Mouse (Mus musculus): ENCODE measurements around the gene Mettl17. TPM values are rescaled to one million over a fixed set of nuclear protein-coding genes. Genes with fewer than 3 reads are reported as not detected.

Mettl17 gene
- total RNA-seq, 2 experiments from 2014 or later, result 29.8 to 44.0 TPM

- DNase-seq (ENCODE audit: low spot score in 2 of 2), result no peak
Measured at GRCm38 (mm10) chr14:51896019-51896418, 11.4 kb downstream of the Mettl17 start.

GRCm38 (mm10) chr14:51896539-51897170, 12.0 kb downstream of the Mettl17 start:
- DNase-seq (ENCODE audit: low spot score in 2 of 2), result no peak

DNA sequence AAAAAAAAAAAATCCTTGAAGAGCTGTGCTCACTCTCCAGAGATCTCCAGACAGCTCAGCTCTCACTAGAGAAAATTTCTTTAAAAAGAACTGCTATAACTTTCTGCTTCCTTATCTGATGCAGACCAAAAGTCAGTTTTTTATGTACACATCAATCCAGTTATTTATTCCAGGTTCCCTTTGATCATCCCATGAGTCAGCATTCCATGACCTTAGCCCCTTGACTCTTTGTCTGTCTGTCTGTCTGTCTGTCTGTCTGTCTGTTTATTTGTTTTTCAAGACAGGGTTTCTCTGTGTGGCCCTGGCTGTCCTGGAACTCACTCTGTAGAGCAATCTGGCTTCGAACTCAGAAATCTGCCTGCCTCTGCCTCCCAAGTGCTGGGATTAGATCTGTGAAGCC, 14.7 kb downstream of the Mettl17 start:
- no peak for DNase-seq (ENCODE audit: low spot score in 2 of 2)

DNA sequence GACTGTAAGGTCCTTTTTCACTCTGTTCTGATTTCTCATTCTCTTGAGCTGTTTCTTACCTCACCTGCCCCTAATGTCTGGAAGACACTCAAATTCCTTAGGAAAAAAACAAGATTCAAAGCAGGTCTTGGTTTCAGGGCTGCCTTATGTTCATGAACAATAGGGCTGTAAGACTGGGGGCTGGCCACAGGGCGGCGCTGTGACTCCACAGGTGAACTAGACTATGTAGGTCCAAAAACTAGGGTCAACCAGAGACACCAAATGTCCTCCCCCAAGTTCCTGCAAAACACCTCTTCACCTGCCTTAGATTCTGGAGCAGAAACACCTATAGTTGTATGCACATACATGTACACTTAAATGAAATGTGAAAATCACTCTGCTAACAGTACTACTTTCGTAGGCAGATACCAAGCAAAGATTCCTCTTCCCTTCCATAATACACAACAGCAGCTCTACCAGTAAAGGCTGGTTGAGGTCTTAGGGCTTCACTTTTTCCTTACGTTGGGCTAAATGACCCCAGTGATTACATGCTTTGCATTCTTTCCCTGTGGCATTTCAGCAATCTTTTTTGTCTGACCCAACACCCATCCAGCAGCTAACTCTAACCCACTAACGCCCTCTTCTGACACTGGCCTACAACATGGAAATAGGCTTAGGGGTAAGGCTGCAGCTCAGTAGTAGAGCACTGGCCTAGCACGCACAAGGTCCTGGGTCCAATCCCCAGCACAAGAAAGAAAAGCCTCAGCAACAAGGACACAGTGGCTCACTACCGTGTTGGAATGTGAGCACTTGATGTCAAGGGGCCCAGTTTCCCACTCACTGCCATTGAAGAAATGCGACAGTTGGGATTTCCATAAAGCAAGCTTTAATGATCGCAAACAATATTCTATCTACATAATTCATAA, 18.4 kb downstream of the Mettl17 start:
- DNase-seq (ENCODE audit: low spot score in 2 of 2), result peak; percentile 81 to 88

DNA sequence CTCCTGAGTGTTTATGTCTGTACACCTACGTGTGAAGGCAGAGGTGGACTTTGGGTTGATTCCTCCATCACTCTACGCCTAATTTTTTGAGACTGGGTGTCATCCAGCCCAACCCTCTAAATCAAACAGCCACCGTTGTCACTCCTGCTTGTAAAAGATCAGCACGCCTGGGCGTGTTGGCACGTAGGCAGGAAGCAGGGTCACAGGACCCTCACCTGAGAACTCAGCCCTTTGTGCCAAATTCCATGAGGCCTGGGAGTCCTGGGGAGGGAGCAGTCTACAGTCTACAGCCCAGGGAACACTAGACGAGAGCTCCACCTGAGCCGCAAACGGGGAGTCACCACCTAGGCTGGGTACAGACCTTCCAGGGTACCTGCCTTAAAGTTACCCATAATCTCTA, 19.1 kb downstream of the Mettl17 start:
- DNase-seq (ENCODE audit: low spot score in 2 of 2), result no peak

GRCm38 (mm10) chr14:51904706-51905105, 20.1 kb downstream of the Mettl17 start:
- no peak for DNase-seq (ENCODE audit: low spot score in 2 of 2)

GRCm38 (mm10) chr14:51906102-51906501, 21.5 kb downstream of the Mettl17 start:
- DNase-seq (ENCODE audit: low spot score in 2 of 2), result no peak

GRCm38 (mm10) chr14:51911301-51911700, 26.7 kb downstream of the Mettl17 start:
- no peak for DNase-seq (ENCODE audit: low spot score in 2 of 2)

DNA sequence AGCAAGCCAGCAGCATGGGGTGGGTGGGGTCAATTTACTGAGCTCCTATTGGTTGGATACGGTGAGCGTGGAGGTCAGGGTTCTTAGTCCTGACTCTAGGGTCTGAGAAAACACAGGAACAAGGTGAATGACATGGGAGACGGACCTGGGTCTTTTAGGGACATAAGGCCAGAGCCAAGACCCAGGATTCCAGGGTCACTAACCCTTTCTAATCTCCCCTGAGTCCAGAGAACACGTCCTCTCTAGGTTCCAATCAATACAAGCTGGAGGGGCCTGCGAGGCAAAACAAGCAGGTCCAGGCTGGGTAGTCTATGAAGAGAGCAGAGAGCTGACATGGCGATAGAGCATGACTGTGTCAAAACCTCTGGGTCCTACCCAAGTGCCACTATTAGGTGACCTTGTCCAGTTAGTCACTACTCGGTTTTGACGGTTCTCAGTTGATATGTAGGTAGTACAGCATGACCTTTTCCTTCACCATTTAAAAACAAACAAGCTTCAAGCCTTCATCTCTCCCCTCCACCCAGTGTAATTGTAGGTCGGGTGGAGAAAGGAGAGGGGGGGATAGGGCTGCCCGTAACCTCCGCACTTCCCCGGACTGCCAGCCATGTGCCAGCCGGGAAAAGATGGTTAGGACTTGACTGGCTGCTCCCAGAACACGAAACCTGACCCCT, 27.9 kb downstream of the Mettl17 start:
- DNase-seq (ENCODE audit: low spot score in 2 of 2), result no peak

GRCm38 (mm10) chr14:51913062-51913959, 28.7 kb downstream of the Mettl17 start:
- DNase-seq (ENCODE audit: low spot score in 2 of 2), result peak; percentile 70 to 78

DNA sequence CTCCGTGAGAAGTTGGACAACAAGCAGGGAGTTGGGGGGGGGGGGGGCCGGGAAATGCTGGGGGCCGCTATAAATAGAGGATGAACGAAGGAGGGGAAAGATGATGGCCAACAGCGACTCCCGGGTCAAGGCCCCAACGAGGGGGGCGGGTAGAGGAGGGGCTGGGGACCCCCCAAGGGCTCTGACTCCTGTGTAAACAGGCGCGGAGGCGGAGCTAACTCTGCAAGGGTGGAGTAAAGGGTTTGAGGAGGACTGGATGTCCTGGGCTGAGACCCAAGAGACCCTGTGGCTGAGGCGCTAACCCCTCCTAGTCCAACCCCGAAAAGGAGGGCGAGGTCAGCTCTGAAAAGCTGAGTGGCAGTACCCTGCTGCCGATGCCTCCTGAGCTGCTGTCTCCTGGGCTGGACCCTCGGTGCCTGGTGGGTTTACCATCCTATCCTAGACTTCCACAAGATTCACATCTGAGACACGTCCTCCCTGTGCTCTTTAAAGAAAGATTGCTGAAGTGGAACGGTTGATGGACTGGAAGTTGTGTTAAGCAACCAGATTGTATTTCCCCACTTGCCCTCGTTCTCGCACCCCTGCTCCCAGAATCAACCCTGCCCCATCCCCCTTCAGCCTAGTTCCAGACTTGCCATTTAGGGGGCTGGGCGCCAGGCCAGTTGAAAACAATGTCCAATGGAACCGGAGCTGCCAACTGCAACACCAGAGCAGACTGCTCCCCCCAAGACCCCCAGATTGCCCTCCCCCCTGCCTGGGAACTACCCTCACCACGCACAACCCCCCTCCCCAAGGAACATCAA, 29.5 kb downstream of the Mettl17 start, which contains the start of gene Ndrg2:
Gene Ndrg2 (minus strand): TSS at position 199 of the 803 bp plus-strand sequence.
- DNase-seq (ENCODE audit: low spot score in 2 of 2), result peak; percentile 78 to 87

DNA sequence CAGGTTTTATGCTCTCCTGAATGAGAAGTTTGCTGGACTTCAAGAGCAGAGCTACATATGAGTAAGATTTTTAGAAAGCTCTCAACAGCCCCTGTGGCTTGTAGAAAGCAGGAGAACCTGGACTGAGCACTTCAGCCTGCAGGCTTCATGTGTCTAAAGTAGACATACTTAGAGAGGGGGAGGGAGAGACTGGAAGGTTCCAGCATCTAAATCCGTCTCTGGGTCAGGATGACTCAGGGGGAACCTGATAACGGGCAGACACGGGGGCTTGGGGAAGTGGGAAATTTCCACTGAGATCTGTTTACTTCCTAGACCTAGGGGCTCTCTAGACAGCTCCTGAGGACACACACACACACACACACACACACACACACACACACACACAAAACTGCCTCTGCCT, 30.4 kb downstream of the Mettl17 start:
- no peak for DNase-seq (ENCODE audit: low spot score in 2 of 2)

DNA sequence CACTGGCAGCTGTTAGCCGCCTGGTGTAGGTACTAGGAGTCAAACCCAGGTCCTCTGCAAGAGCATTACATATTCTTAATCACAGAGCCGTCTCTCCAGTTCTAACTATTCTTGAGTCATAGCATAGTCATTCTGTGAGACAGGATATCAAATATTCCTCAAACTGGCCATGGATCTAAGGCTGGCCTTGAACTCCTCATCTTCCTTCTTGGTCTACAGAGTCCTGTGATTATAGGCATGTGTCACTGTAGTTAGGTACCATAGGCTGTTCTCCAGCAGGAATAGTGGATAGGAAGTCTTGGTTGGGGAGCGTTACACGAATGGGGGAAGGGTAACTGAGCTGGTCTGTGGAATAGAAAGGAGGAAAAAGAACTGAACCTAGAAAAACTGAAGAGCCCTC, 31.9 kb downstream of the Mettl17 start:
- no peak for DNase-seq (ENCODE audit: low spot score in 2 of 2)

DNA sequence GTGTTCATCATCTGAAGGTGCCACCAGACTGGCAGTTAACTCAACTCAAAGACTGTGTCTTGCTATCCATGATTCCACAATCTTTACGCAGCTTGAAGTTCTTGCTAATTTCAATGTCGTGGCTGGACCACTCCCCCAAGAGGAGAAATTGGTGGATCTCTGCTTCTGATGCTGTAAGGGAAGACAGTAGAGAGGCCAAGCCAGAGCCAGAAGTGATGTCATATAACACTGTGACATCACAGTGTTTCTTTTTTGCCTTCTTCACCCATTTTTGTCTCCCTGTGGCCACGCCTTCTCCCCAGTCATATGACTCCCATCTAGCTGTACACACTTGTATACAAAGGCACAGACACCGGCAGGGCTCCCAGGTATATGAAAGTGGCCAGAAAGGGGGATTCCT, 33.5 kb downstream of the Mettl17 start, which contains the start of gene Tppp2:
Gene Tppp2 (plus strand): TSS at position 301 of the 400 bp plus-strand sequence.
- DNase-seq (ENCODE audit: low spot score in 2 of 2), result no peak

- no peak for DNase-seq (ENCODE audit: low spot score in 2 of 2)
Measured at GRCm38 (mm10) chr14:51918966-51919365, 34.3 kb downstream of the Mettl17 start.

GRCm38 (mm10) chr14:51921759-51922570, 37.3 kb downstream of the Mettl17 start:
- DNase-seq (ENCODE audit: low spot score in 2 of 2), result peak; percentile 51 to 71

DNA sequence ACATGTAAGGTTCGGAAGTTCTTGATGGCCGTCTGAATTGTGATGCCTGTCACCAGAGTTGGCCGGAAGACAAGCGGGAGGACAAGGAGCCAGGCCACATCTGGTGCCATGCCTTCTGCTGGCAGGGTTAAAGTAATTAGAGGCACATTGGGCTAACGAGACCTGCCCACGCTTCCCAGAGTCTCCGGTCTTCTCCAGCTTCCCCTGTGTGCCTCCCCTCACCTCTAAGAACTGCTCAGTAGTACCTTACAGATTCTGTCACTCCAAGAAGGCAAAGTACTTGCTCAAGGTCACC, 37.9 kb downstream of the Mettl17 start, which contains the start of gene Rnase13:
Gene Rnase13 (minus strand): TSS at position 203 of the 295 bp plus-strand sequence.
- DNase-seq (ENCODE audit: low spot score in 2 of 2), result no peak

- DNase-seq (ENCODE audit: low spot score in 2 of 2), result no peak
Measured at GRCm38 (mm10) chr14:51922910-51923309, 38.3 kb downstream of the Mettl17 start.

- DNase-seq (ENCODE audit: low spot score in 2 of 2), result no peak
Measured at GRCm38 (mm10) chr14:51923492-51923891, 38.9 kb downstream of the Mettl17 start.

Data from layer of hippocampus, postnatal 10 days (tissue).